Mouse (Mus musculus) lung, postnatal 0 days (tissue): Measurements from ENCODE around the gene Pdlim4.

Source experiments
- CTCF ChIP-seq: IDR thresholded peaks from 2 replicates; pipeline ENCODE4 v1.5.1; 2016; ENCODE audit warnings: antibody characterized with exemption, mild to moderate bottlenecking
- EP300 ChIP-seq: IDR thresholded peaks from 2 replicates; pipeline ENCODE4 v1.6.1; 2016; ENCODE audit warnings: antibody characterized with exemption, mild to moderate bottlenecking, control low read depth

- no peak for TF ChIP-seq CTCF
- TF ChIP-seq EP300, result no peak
These were observed 32.9 kb upstream of the Pdlim4 start for GRCm38 (mm10) chr11:54101701-54102100.
